Mouse (Mus musculus): ENCODE data around the gene Zdhhc18. TPM values are rescaled to one million over a fixed set of nuclear protein-coding genes. Genes with fewer than 3 reads are reported as not detected.
"Not testable (repeated sequence)": the region's sequence is repeated elsewhere in the genome, so short reads cannot be mapped to it uniquely, and the experiment has no call there.

Zdhhc18 gene
- polyA plus RNA-seq, 1 experiment from 2014 or later = 1.9 TPM

DNA sequence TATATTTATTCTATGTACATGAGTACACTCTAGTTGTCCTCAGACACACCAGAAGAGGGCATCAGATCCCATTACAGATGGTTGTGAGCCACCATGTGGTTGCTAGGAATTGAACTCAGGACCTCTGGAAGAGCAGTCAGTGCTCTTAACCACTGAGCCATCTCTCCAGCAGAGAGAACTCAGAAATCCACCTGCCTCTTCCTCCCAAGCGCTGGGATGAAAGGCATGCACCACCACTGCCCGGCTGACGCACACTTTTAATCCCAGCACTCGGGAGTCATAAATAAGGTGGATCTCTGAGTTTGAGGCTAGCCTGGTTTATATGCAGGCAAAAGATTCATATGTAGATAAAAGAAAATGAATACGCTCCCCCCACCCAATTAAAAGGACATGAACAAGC, 490 bp downstream of the Zdhhc18 start:
- not testable (repeated sequence) for ATAC-seq (replicated peaks; ENCODE audit: low FRiP score, low TSS enrichment, low read depth); H3K27ac ChIP-seq (ENCODE audit: low read depth); H3K9ac ChIP-seq (ENCODE audit: low read length); H3K27me3 ChIP-seq (replicated peaks; ENCODE audit: control insufficient read depth, insufficient read depth, low read length); H3K4me1 ChIP-seq (replicated peaks; ENCODE audit: control insufficient read depth, insufficient read depth, low read length); DNase-seq (ENCODE audit: low spot score); H3K36me3 ChIP-seq (ENCODE audit: control insufficient read depth, insufficient read depth, low read length); H3K9me3 ChIP-seq (ENCODE audit: control insufficient read depth, low read length)
- H3K4me3 ChIP-seq (ENCODE audit: low read depth, low read length) = peak overlapping the region; percentile 18; the same call in 1 of the 2 replicates
- 73% methylated on average over 5 of the region's 5 CpGs for WGBS
- H3K4me2 ChIP-seq (ENCODE audit: low read length) = peak overlapping the region; percentile 29; the same call in 1 of the 2 replicates

DNA sequence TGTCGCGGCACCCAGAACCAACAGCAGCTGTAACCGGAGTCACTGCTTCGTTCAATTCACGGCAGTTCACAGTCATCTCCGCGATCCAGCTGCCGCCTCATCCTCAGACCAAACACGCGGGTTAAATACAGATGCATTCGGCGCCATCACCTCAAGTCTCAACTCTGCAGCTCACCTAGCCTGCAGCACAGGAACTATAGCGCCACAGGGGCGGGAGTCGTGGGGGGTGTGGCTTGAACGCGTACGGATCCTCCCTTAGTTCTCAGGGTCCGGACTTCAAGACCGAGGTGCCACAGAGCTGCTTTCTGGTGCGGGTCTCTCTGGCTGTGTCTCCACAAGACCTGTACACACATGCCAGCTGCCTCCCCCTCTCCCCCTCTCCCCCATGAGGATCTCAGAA, 4.3 kb downstream of the Zdhhc18 start:
- Histone ChIP-seq H3K27ac (ENCODE audit: low read depth) (no peak overlapping the region), H3K4me2 (ENCODE audit: low read length) (no peak overlapping the region; the same call in 1 of the 2 replicates), H3K27me3 (replicated peaks; ENCODE audit: control insufficient read depth, insufficient read depth, low read length) (no peaks in the 10 kb centered on the region), H3K9ac (ENCODE audit: low read length) (no peak overlapping the region), H3K4me3 (ENCODE audit: low read depth, low read length) (no peak overlapping the region), H3K4me1 (replicated peaks; ENCODE audit: control insufficient read depth, insufficient read depth, low read length) (no peaks in the 10 kb centered on the region), H3K9me3 (ENCODE audit: control insufficient read depth, low read length) (peaks cover 11% of the 10 kb centered on the region; the same call in 1 of the 2 replicates), H3K36me3 (ENCODE audit: control insufficient read depth, insufficient read depth, low read length) (no peaks in the 10 kb centered on the region)
- ATAC-seq (replicated peaks; ENCODE audit: low FRiP score, low TSS enrichment, low read depth) = no peak
- no peak for DNase-seq (ENCODE audit: low spot score)
- WGBS = 39% methylated on average over 21 of the region's 21 CpGs

DNA sequence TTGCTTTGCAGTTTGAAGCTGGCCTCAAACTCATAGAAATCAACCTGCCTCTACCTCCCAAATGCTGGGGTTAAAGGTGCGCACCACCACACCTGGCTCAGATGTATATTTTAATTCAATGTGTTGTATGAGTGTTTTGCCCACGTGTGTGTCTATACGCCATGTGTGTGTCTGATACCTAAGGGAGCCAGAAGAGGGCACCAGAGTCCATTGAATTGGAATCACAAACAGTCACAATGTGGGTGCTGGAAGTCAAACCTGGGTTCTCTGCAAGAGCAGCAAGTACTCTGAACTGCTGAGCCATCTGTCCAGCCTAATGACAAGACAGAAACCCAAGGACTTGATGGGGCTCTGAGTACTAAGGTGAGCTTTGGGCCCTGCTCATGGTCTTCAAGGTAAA, 4.8 kb downstream of the Zdhhc18 start:
- Histone ChIP-seq H3K9me3 (ENCODE audit: control insufficient read depth, low read length) (peaks cover 11% of the 10 kb centered on the region; the same call in 1 of the 2 replicates), H3K4me2 (ENCODE audit: low read length) (no peak overlapping the region; the same call in 1 of the 2 replicates), H3K27me3 (replicated peaks; ENCODE audit: control insufficient read depth, insufficient read depth, low read length) (no peaks in the 10 kb centered on the region), H3K4me1 (replicated peaks; ENCODE audit: control insufficient read depth, insufficient read depth, low read length) (no peaks in the 10 kb centered on the region), H3K9ac (ENCODE audit: low read length) (no peak overlapping the region), H3K4me3 (ENCODE audit: low read depth, low read length) (no peak overlapping the region), H3K36me3 (ENCODE audit: control insufficient read depth, insufficient read depth, low read length) (no peaks in the 10 kb centered on the region), H3K27ac (ENCODE audit: low read depth) (no peak overlapping the region)
- WGBS = 87% methylated on average over 3 of the region's 3 CpGs
- no peak for DNase-seq (ENCODE audit: low spot score)
- ATAC-seq (replicated peaks; ENCODE audit: low FRiP score, low TSS enrichment, low read depth) = no peak

DNA sequence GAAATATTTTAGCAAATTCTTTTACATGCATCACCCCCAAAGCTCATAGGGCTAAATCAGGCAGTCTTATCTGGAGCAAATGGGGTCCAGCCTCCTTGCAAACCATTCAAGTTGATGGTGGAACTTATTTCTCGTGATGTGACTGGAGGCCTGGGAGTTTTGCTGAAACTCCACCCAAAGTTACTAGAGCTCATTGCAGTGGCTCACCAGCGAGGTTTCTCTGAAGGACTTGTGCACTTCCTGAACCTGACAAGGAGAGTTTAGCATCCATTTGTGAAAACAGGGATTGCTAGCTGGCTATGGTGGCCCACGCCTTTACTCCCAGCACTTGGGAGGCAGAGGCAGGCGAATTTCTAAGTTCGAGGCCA, 15.9 kb downstream of the Zdhhc18 start:
- ATAC-seq (replicated peaks; ENCODE audit: low FRiP score, low TSS enrichment, low read depth) = no peak

DNA sequence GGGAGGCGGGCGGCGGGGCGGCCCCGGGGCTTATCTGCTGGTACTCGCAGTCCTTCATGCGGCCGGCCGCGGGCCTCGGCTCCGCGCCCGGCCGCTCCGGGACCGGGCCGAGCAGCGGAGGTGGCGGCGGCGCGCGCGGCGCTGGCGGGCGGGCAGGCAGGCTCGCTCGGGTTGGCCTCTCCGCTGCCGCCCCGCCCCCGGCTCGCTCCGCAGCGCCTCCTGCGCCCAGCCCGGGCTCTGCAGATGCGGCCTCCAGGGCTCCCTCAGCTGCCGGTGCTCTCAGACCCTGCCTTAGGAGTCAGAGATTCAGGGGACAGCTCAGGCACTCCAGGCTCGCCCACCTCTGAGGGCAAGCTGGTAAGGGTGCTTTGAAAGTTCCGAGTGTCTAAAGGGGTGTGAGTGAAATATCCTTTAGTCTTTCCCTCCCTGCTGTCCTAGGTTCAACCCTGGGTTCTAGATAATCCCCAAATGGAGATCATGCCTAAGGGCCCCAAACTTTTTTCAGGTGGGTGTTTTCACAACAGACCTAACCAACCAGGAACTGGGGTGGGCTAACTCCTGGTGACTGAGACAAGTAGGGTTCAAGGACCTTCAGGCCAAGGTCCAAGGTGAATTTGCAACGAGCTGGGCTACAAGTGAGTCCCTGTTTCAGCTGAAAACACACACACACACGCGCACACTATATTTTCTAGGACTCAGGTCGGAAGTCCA, 16.5 kb downstream of the Zdhhc18 start:
- H3K27ac ChIP-seq (ENCODE audit: low read depth) = peak overlapping the region; percentile 54; the same call in 1 of the 2 replicates
- H3K9ac ChIP-seq (ENCODE audit: low read length) = peak overlapping the region; percentile 88
- H3K4me3 ChIP-seq (ENCODE audit: low read depth, low read length) = peak overlapping the region; percentile 74
- DNase-seq (ENCODE audit: low spot score) (peak; percentile 95), ATAC-seq (replicated peaks; ENCODE audit: low FRiP score, low TSS enrichment, low read depth) (peak; percentile 84)
- H3K4me2 ChIP-seq (ENCODE audit: low read length) = peak overlapping the region; percentile 88
- H3K36me3 ChIP-seq (ENCODE audit: control insufficient read depth, insufficient read depth, low read length) = no peaks in the 10 kb centered on the region
- no peaks in the 10 kb centered on the region for H3K27me3 ChIP-seq (replicated peaks; ENCODE audit: control insufficient read depth, insufficient read depth, low read length)
- no peaks in the 10 kb centered on the region for H3K9me3 ChIP-seq (ENCODE audit: control insufficient read depth, low read length)
- 9% methylated on average over 39 of the region's 47 CpGs for WGBS
- H3K4me1 ChIP-seq (replicated peaks; ENCODE audit: control insufficient read depth, insufficient read depth, low read length) = peaks cover 9% of the 10 kb centered on the region

More for the DNA sequence above, 15.9 kb downstream of the Zdhhc18 start:
- Histone ChIP-seq H3K36me3 (ENCODE audit: control insufficient read depth, insufficient read depth, low read length) (no peaks in the 10 kb centered on the region), H3K27ac (ENCODE audit: low read depth) (no peak overlapping the region), H3K4me1 (replicated peaks; ENCODE audit: control insufficient read depth, insufficient read depth, low read length) (peaks cover 9% of the 10 kb centered on the region), H3K4me3 (ENCODE audit: low read depth, low read length) (no peak overlapping the region), H3K4me2 (ENCODE audit: low read length) (no peak overlapping the region), H3K27me3 (replicated peaks; ENCODE audit: control insufficient read depth, insufficient read depth, low read length) (no peaks in the 10 kb centered on the region), H3K9me3 (ENCODE audit: control insufficient read depth, low read length) (no peaks in the 10 kb centered on the region), H3K9ac (ENCODE audit: low read length) (no peak overlapping the region)
- 80% methylated on average over 5 of the region's 5 CpGs for WGBS
- DNase-seq (ENCODE audit: low spot score) = no peak

DNA sequence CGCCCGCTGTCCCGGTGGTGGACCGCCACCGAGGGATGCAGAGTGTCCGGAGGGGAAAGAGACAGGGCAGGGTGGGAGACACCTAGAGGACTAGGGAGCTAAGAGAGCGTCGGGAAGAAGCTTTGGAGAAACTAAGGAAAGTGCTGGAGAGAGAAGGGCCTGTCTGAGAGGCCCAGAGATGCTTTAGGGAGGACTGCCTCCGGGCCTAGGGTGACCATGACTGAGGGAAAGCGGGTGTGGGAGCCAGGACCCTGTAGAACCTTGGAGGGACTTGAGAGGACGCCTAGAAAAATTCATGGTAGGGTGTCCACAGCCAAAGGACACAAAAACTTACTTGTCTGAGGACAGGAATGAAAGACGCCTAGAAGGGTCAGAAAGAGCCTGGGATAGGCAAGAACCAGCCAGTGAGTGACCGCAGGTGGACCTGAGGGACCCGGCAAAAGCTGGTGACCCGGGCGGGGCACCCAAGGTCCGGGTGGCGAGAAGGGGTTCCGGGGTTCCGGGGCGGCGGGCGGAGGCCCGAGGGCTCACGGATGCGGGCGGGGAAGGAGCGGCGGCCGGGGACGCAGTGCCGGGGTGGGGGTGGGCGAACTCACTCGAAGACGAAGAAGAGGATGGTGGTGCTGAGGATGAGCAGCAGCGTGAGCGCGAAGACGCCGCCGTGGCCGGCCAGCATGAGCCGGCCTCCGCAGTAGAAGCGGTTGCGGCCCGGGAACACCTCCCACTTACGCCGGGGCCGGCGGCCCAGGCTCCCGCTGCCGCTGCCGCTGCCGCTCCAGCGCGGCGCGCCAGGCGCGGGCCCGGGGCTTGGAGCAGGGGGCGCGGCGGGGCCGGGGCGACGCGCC, 17.2 kb downstream of the Zdhhc18 start:
- DNase-seq (ENCODE audit: low spot score) (peak; percentile 78), ATAC-seq (replicated peaks; ENCODE audit: low FRiP score, low TSS enrichment, low read depth) (peak; percentile 59)
- H3K4me2 ChIP-seq (ENCODE audit: low read length) = peak overlapping the region; percentile 88
- H3K9me3 ChIP-seq (ENCODE audit: control insufficient read depth, low read length) = no peaks in the 10 kb centered on the region
- 3% methylated on average over 52 of the region's 69 CpGs for WGBS
- no peaks in the 10 kb centered on the region for H3K27me3 ChIP-seq (replicated peaks; ENCODE audit: control insufficient read depth, insufficient read depth, low read length)
- peak overlapping the region; percentile 74 for H3K4me3 ChIP-seq (ENCODE audit: low read depth, low read length)
- H3K36me3 ChIP-seq (ENCODE audit: control insufficient read depth, insufficient read depth, low read length) = no peaks in the 10 kb centered on the region
- peak overlapping the region; percentile 54 for H3K27ac ChIP-seq (ENCODE audit: low read depth)
- peak overlapping the region; percentile 88 for H3K9ac ChIP-seq (ENCODE audit: low read length)
- peaks cover 9% of the 10 kb centered on the region for H3K4me1 ChIP-seq (replicated peaks; ENCODE audit: control insufficient read depth, insufficient read depth, low read length)

DNA sequence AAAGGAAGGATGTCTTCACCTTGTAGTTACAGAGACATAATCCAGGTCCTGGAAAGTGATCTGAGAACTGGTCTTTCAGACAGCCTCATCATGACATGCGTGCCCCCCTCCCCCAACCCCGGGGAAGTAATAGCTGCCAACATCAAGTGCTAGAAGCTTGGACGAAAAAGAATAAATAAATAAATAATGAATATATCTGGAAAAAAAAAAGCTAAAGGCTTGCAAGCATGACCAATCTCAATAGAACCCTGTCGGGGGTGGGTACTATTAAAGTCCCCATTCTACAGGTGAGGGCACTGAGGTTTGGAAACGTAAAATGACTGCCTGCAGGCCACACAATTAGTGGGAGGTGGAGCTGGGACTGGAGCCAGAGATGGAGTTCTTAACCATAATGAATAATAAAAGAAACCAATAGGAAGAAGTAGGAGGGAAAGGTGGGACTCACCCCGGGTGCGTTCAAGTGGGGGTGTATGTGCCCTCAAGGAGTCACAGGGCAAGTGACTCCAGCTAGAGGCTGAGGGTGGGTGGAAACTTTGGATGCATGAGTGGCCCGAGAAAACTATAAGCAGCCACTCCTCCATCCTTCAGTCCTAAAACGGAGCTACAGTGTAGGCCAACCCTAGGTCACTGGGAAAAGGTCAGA, 18.1 kb downstream of the Zdhhc18 start:
- no peak for DNase-seq (ENCODE audit: low spot score)
- Histone ChIP-seq H3K36me3 (ENCODE audit: control insufficient read depth, insufficient read depth, low read length) (peaks cover 2% of the 10 kb centered on the region), H3K27ac (ENCODE audit: low read depth) (0 out of 2 replicates have a peak overlapping the region, but pooled peaks have one; percentile 54), H3K9me3 (ENCODE audit: control insufficient read depth, low read length) (no peaks in the 10 kb centered on the region), H3K4me1 (replicated peaks; ENCODE audit: control insufficient read depth, insufficient read depth, low read length) (peaks cover 9% of the 10 kb centered on the region), H3K4me3 (ENCODE audit: low read depth, low read length) (peak overlapping the region; percentile 74), H3K4me2 (ENCODE audit: low read length) (peak overlapping the region; percentile 88), H3K27me3 (replicated peaks; ENCODE audit: control insufficient read depth, insufficient read depth, low read length) (no peaks in the 10 kb centered on the region), H3K9ac (ENCODE audit: low read length) (peak overlapping the region; percentile 88)
- ATAC-seq (replicated peaks; ENCODE audit: low FRiP score, low TSS enrichment, low read depth) = 0 out of 2 replicates have a peak, but pooled peaks have one; percentile 3
- WGBS = 49% methylated on average over 9 of the region's 9 CpGs

DNA sequence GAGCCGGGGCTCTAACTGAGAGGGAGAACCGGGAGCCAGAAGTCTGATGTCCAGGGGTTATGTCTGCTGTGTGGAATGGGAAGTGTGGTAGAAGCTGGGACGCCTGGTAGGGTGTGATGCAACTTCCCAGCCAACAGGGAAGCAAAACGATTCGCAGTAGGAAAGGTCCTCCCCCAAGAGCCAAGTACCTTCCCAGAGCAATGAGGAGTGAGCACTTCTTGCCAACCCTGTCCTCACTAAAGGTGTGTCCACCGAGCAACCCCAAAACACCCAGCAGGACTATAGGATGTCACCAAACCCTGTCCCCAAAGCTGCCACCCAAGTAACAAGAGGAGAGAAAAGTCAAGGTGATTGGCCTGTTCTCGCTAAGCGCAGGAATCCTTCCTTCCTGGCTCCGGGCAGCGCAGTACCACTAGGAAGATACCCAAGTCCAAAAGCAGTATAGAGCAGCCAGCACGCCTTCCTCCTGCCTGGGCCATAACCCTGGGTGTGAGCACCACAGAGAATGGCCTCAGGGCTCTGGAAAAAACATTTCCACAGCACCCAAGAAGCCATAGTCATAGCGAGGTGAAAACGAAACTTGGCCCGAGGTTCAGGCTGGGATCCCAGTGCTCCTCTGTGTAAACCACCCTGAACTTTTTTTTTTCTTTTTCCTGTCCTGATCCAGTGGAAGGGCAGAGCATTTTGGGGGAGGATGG, 18.7 kb downstream of the Zdhhc18 start:
- Histone ChIP-seq H3K4me3 (ENCODE audit: low read depth, low read length) (no peak overlapping the region), H3K4me1 (replicated peaks; ENCODE audit: control insufficient read depth, insufficient read depth, low read length) (peaks cover 9% of the 10 kb centered on the region), H3K9ac (ENCODE audit: low read length) (no peak overlapping the region), H3K27me3 (replicated peaks; ENCODE audit: control insufficient read depth, insufficient read depth, low read length) (no peaks in the 10 kb centered on the region), H3K27ac (ENCODE audit: low read depth) (no peak overlapping the region), H3K36me3 (ENCODE audit: control insufficient read depth, insufficient read depth, low read length) (peaks cover 8% of the 10 kb centered on the region), H3K9me3 (ENCODE audit: control insufficient read depth, low read length) (no peaks in the 10 kb centered on the region), H3K4me2 (ENCODE audit: low read length) (peak overlapping the region; percentile 88; the same call in 1 of the 2 replicates)
- ATAC-seq (replicated peaks; ENCODE audit: low FRiP score, low TSS enrichment, low read depth) = no peak
- 80% methylated on average over 14 of the region's 14 CpGs for WGBS
- DNase-seq (ENCODE audit: low spot score) = no peak
